8 mouse cellular contexts compared by ENCODE assay signal in genomic region chr1:77512431-77513195, GRCm38 (mm10). TPM values are rescaled to one million over a fixed set of nuclear protein-coding genes. Genes with fewer than 3 reads are reported as not detected.
A peak's percentile ranks its signal among the peaks of the same experiment; 100 is the strongest.
DNase-seq lines count a peak whose midpoint lies in the region; ATAC-seq and TF ChIP-seq lines count a peak whose summit lies in the region.

No protein-coding gene starts in this region.

- peak overlapping the region; percentile 83 for H3K9ac ChIP-seq in forebrain, embryonic 16.5 days (replicated peaks; ENCODE audit: low read depth, low read length)
- H3K9ac ChIP-seq in liver, embryonic 15.5 days, result no peak overlapping the region

- H3K27me3 ChIP-seq in E14TG2a.4 (ENCODE audit: insufficient read depth, low read length), result peaks cover 3% of the 10 kb centered on the region; the same call in 1 of the 2 replicates
- no peaks in the 10 kb centered on the region for H3K27me3 ChIP-seq in forebrain, embryonic 16.5 days (replicated peaks; ENCODE audit: control insufficient read depth, insufficient read depth, low read length)
- peaks cover 61% of the 10 kb centered on the region for H3K27me3 ChIP-seq in liver, embryonic 15.5 days

- peaks cover 66% of the 10 kb centered on the region for H3K4me1 ChIP-seq in E14TG2a.4 (replicated peaks; ENCODE audit: low read depth, low read length)
- H3K4me1 ChIP-seq in forebrain, embryonic 16.5 days (replicated peaks; ENCODE audit: control insufficient read depth, insufficient read depth, low read length), result peaks cover 43% of the 10 kb centered on the region
- H3K4me1 ChIP-seq in liver, embryonic 15.5 days (replicated peaks), result peaks cover 16% of the 10 kb centered on the region

- H3K4me3 ChIP-seq in E14TG2a.4 (replicated peaks; ENCODE audit: low read length), result peak overlapping the region; percentile 88
- peak overlapping the region; percentile 82 for H3K4me3 ChIP-seq in forebrain, embryonic 16.5 days (replicated peaks; ENCODE audit: low read length)
- H3K4me3 ChIP-seq in liver, embryonic 15.5 days (replicated peaks), result no peak overlapping the region

- peaks cover 41% of the 10 kb centered on the region for H3K36me3 ChIP-seq in E14TG2a.4 (ENCODE audit: insufficient read depth, low read length)
- no peaks in the 10 kb centered on the region for H3K36me3 ChIP-seq in forebrain, embryonic 16.5 days (ENCODE audit: control insufficient read depth, insufficient read depth)
- no peaks in the 10 kb centered on the region for H3K36me3 ChIP-seq in liver, embryonic 15.5 days (replicated peaks)

- no peaks in the 10 kb centered on the region for H3K9me3 ChIP-seq in E14TG2a.4 (ENCODE audit: low read length)
- H3K9me3 ChIP-seq in forebrain, embryonic 16.5 days (ENCODE audit: control insufficient read depth, low read length), result no peaks in the 10 kb centered on the region
- H3K9me3 ChIP-seq in liver, embryonic 15.5 days (replicated peaks), result no peaks in the 10 kb centered on the region

- DNase-seq in heart, adult 11 months, result peak; percentile 83
- no peak for DNase-seq in heart, adult 18-20 months
- DNase-seq in frontal cortex, postnatal 14 days (ENCODE audit: low spot score in 2 of 2), result no peak
- DNase-seq in left cerebral cortex, adult 18-20 months (ENCODE audit: low spot score in 2 of 2), result no peak
- no peak for DNase-seq in spleen, adult 12 weeks (ENCODE audit: low spot score)

- no peak for ATAC-seq in forebrain, embryonic 16.5 days
- no peak for ATAC-seq in liver, embryonic 15.5 days (ENCODE audit: insufficient read depth)

- 1% methylated on average over 20 of the region's 20 CpGs for WGBS in forebrain, embryonic 16.5 days
- 19% methylated on average over 20 of the region's 20 CpGs for WGBS in liver, embryonic 15.5 days (ENCODE audit: insufficient replicate concordance)

- peak overlapping the region; percentile 97 for H3K27ac ChIP-seq in forebrain, embryonic 16.5 days (ENCODE audit: low read length)
- H3K27ac ChIP-seq in liver, embryonic 15.5 days (replicated peaks), result no peak overlapping the region

- peak overlapping the region; percentile 94 for H3K4me2 ChIP-seq in forebrain, embryonic 16.5 days (ENCODE audit: low read length)
- H3K4me2 ChIP-seq in liver, embryonic 15.5 days, result peak overlapping the region; percentile 72; the same call in 1 of the 2 replicates

- TF ChIP-seq CTCF in E14TG2a.4 (conservative IDR thresholded peaks at IDR 0.05; ENCODE audit: low read length), result no peak

RNA-seq across cellular contexts. Expression of gene Epha4, which starts 2.3 kb away (rescaled TPM):
- 10 to 100 TPM; 45.0 to 48.9 TPM for total RNA-seq in heart, adult 18-20 months (2021)
- polyA plus RNA-seq in forebrain, embryonic 16.5 days (2015; fragmentation: Nextera tagmentation; extraction: Ambion mirVana), result 76.4 and 89.5 TPM in 2 replicates
- 0.31 TPM in 2 replicates for polyA plus RNA-seq in liver, embryonic 15.5 days (2015; fragmentation: Nextera tagmentation; extraction: Ambion mirVana)
- 100 to 1,000 TPM; 148 to 151 TPM for total RNA-seq in left cerebral cortex, adult 18-20 months (2021)
